Mouse (Mus musculus) forebrain, embryonic 11.5 days (tissue): ENCODE data around the gene Olfr1057. TPM values are rescaled to one million over a fixed set of nuclear protein-coding genes. Genes with fewer than 3 reads are reported as not detected.
A peak's percentile ranks its signal among the peaks of the same experiment; 100 is the strongest.
"Not testable (repeated sequence)": the region's sequence is repeated elsewhere in the genome, so short reads cannot be mapped to it uniquely, and the experiment has no call there.

Experiments
- ATAC-seq: fragments of 200-750 bp; cut with Nextera tagmentation; replicated peaks from 2 replicates; pipeline ENCODE4 v1.8.0; 2017; ENCODE audit warnings: moderate TSS enrichment; ENCODE audit not compliant: low FRiP score
- DNase-seq: peaks from one replicate; pipeline ENCODE4 v3.0.0-alpha.2; 2017; ENCODE audit warnings: low spot score
- H3K27ac ChIP-seq: fragments of 300-500 bp; sonication (generic); 2 replicates; pipeline ENCODE4 v1.5.1; 2014; ENCODE audit warnings: low read depth, low read length
- H3K27me3 ChIP-seq: fragments of 300-500 bp; sonication (generic); 2 replicates; pipeline ENCODE4 v1.6.1; 2014; ENCODE audit warnings: mild to moderate bottlenecking, low read length, mixed read lengths; ENCODE audit not compliant: control insufficient read depth, insufficient read depth
- H3K36me3 ChIP-seq: fragments of 300-500 bp; sonication (generic); 2 replicates; pipeline ENCODE4 v1.6.1; 2014; ENCODE audit warnings: mild to moderate bottlenecking, low read length, moderate library complexity, mixed read lengths; ENCODE audit not compliant: control insufficient read depth, insufficient read depth
- H3K4me1 ChIP-seq: fragments of 300-500 bp; sonication (generic); replicated peaks from 2 replicates; pipeline ENCODE4 v1.6.1; 2014; ENCODE audit warnings: low read length, mixed read lengths; ENCODE audit not compliant: control insufficient read depth, insufficient read depth
- H3K4me2 ChIP-seq: fragments of 300-500 bp; sonication (generic); 2 replicates; pipeline ENCODE4 v1.6.1; 2014; ENCODE audit warnings: low read depth, mild to moderate bottlenecking, low read length, moderate library complexity, mixed read lengths; ENCODE audit not compliant: severe bottlenecking
- H3K4me3 ChIP-seq: fragments of 300-500 bp; sonication (generic); 2 replicates; pipeline ENCODE4 v1.5.1; 2014; ENCODE audit warnings: low read depth, low read length
- H3K9ac ChIP-seq: fragments of 300-500 bp; sonication (generic); 2 replicates; pipeline ENCODE4 v1.6.1; 2014; ENCODE audit warnings: low read length
- H3K9me3 ChIP-seq: fragments of 300-500 bp; sonication (generic); 2 replicates; pipeline ENCODE4 v1.6.1; 2016; ENCODE audit warnings: low read length, mixed read lengths; ENCODE audit not compliant: control insufficient read depth
- WGBS: fragments of 180-500 bp; shearing (Covaris S2); extraction: QIAGEN DNeasy Blood & Tissue Kit; methylation state at CpG from one replicate; pipeline ENCODE4 v1.1.7; 2014; 5-methylcytosine and 5-hydroxymethylcytosine counted together
- polyA plus RNA-seq: library from polyadenylated mRNA; unstranded; fragments of >200 nt; fragmentation: Nextera tagmentation; extraction: Ambion mirVana; gene quantifications from 2 replicates; pipeline ENCODE4 v1.2.1, GENCODE M21; 2014

Olfr1057 gene
- not detected in 2 replicates for polyA plus RNA-seq

DNA sequence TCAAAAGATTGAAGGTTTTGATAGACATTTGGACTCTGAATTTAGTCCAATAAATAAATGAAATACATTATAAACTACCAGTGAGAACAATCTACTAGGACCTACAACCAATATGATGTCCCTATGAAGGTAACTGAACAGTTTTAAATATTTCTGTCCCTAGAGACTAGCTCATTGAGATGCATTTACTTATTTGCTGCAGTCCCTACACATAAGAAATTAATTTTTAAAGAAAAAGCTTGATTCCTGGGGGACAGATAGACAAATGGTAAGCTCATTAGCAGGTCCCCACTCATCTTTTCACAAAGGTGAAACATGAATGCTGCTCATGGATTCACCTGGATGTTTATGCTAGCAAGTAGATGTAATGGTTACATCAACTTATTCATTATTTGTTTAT is at the start of gene Olfr1057:
TSS of gene Olfr1057 (minus strand) at position 101 of the 400 bp plus-strand sequence.
- no peak within 1 kb of the TSS for H3K27ac ChIP-seq
- ATAC-seq: no peak

DNA sequence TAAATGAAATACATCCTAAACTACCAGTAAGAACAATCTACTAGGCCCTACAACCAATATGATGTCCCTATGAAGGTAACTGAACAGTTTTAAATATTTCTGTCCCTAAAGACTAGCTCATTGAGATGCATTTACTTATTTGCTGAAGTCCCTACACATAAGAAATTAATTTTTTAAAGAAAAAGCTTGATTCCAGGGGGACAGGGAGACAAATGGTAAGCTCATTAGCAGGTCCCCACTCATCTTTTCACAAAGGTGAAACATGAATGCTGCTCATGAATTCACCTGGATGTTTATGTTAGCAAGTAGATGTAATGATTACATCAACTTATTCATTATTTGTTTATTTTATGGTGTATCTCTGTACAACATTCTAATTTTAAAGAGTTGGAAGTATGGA is 48.5 kb upstream of the Olfr1057 start, which contains the start of gene Olfr1062:
TSS of gene Olfr1062 (minus strand) at position 101 of the 400 bp plus-strand sequence.
- DNase-seq, H3K27ac ChIP-seq, H3K9ac ChIP-seq, H3K9me3 ChIP-seq, ATAC-seq, H3K4me1 ChIP-seq, H3K4me3 ChIP-seq, H3K4me2 ChIP-seq, H3K36me3 ChIP-seq, H3K27me3 ChIP-seq: not testable (repeated sequence)

More for the DNA sequence above, at the start of gene Olfr1057:
- Histone ChIP-seq H3K9me3 (no peaks in the 10 kb centered on the region), H3K9ac (no peak within 1 kb of the TSS), H3K4me3 (no peak within 1 kb of the TSS), H3K4me2 (no peak within 1 kb of the TSS), H3K4me1 (no peaks in the 10 kb centered on the region), H3K27me3 (no peaks in the 10 kb centered on the region), H3K36me3 (no peaks in the 10 kb centered on the region)
- no peak for DNase-seq

DNA sequence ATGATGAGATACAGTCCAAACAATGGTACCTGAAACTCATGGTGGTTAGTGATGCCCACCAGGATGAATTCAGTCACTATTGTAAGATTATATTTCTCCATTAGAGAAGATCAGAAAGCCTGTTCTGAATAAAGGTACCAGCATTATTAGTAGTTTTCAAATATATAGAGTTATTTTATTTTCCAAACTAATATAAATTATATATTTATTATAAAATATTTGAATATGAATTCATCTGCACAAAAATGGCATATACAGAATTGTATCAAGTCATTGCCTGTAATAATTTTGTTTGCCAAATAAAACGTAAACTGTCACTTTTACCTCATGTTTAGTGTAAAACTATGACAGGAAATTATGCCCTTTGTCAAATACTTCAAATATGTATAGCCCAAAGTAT is 35.8 kb upstream of the Olfr1057 start, which contains the start of gene Olfr1061:
TSS of gene Olfr1061 (minus strand) at position 101 of the 400 bp plus-strand sequence.
- no peak for DNase-seq
- Histone ChIP-seq H3K36me3 (no peaks in the 10 kb centered on the region), H3K4me1 (no peaks in the 10 kb centered on the region), H3K27ac (no peak within 1 kb of the TSS), H3K4me3 (no peak within 1 kb of the TSS), H3K9ac (no peak within 1 kb of the TSS), H3K4me2 (no peak within 1 kb of the TSS), H3K9me3 (no peaks in the 10 kb centered on the region), H3K27me3 (no peaks in the 10 kb centered on the region)
- 88% methylated on average over 1 of the region's 1 CpGs for WGBS
- no peak for ATAC-seq

DNA sequence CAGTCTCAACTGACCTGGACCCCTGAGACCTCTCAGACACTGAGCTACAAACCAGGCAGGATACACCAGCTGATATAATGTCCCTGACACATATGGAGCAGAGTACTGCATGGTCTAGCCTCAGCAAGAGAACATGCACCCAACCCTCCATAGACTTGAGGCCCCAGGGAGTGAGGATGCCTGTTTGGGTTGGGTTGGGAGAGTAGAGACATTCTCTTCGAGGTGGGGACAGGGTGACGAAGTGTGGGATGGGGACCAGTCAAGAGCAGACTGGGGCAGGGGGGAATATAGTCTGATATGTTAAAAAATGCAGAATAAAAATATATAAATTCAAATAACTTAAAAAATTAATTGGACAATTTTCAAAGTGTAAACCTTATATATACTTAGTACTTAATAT is 16.9 kb upstream of the Olfr1057 start:
- Histone ChIP-seq H3K4me3 (no peak overlapping the region), H3K27me3 (no peaks in the 10 kb centered on the region), H3K27ac (no peak overlapping the region), H3K36me3 (no peaks in the 10 kb centered on the region), H3K4me2 (no peak overlapping the region), H3K9ac (no peak overlapping the region), H3K9me3 (no peaks in the 10 kb centered on the region), H3K4me1 (no peaks in the 10 kb centered on the region)
- WGBS: 85% methylated on average over 2 of the region's 2 CpGs
- peak; percentile 51; the same call in 1 of the 2 replicates for ATAC-seq
- no peak for DNase-seq

DNA sequence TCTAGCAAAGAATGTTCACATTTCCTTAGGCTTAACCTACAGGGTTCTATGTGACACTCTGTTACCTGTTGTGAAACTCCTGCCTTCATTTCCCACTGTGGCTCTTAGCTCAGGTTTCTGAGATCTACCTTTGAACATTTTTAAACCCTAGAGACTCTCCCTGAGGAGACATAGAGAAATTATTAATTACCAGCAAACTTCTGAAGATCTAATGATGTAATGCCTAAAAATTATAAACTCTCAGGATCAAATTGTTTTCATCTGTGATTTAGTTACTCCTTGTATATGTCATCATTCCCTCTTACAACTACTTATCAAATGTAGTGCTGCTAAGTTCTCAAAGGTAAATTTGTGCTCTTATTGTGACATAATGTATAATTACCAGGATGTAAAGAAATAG is 10.3 kb upstream of the Olfr1057 start, which contains the start of gene Olfr1058:
TSS of gene Olfr1058 (minus strand) at position 101 of the 400 bp plus-strand sequence.
- not testable (repeated sequence) for H3K36me3 ChIP-seq, H3K4me2 ChIP-seq, H3K27ac ChIP-seq, DNase-seq, H3K9me3 ChIP-seq, H3K9ac ChIP-seq, H3K4me1 ChIP-seq, H3K27me3 ChIP-seq, H3K4me3 ChIP-seq, ATAC-seq

DNA sequence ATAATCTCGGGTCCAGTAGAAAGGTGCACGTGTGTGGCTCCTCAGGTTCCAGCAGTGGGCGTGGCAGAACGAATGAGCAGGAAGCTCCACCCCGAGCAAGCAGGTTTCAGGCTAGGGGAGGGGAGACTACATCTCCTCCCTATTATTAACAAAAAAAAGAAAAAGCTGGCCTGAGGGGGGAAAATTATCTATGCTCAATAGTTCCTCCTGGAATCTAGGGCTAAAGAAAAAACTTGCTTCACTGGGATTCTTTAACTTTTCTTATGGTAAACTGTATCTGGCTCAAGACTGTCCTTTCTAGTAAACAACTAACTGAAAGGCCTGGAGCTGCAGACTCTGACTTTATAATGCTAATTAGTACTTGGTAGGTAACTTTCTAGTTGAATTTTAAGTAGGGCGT is 11.9 kb downstream of the Olfr1057 start:
- H3K4me1 ChIP-seq, H3K27ac ChIP-seq, H3K27me3 ChIP-seq, ATAC-seq, H3K4me2 ChIP-seq, H3K9ac ChIP-seq, H3K36me3 ChIP-seq, H3K9me3 ChIP-seq, H3K4me3 ChIP-seq, DNase-seq: not testable (repeated sequence)
- WGBS: no CpG with 5 or more reads among the region's 6 CpGs

DNA sequence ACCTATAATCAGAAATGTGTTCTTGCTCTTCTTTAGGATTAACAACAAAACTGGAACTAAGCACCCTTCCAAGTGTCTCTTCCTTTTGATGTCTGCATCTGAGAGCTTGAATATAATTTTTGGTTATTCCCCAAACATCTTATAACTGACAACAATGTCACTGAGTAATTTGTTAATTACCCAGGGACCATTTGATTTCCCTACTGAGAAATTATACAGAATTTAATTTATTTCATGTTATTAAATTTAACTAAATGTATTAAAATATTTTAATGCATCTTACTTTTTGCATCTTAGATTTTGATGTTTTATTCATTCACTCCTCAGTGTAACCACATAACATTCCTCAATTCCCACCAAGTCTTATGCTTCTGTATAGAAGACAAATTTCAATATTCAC is 15.8 kb downstream of the Olfr1057 start, which contains the start of gene Olfr1056:
TSS of gene Olfr1056 (minus strand) at position 101 of the 400 bp plus-strand sequence.
- no peak within 1 kb of the TSS for H3K9ac ChIP-seq
- H3K27me3 ChIP-seq: no peaks in the 10 kb centered on the region
- ATAC-seq (no peak), DNase-seq (no peak)
- no peaks in the 10 kb centered on the region for H3K36me3 ChIP-seq
- no peak within 1 kb of the TSS for H3K4me3 ChIP-seq
- H3K4me1 ChIP-seq: no peaks in the 10 kb centered on the region
- no peak within 1 kb of the TSS for H3K27ac ChIP-seq
- no peak within 1 kb of the TSS for H3K4me2 ChIP-seq
- no peaks in the 10 kb centered on the region for H3K9me3 ChIP-seq

DNA sequence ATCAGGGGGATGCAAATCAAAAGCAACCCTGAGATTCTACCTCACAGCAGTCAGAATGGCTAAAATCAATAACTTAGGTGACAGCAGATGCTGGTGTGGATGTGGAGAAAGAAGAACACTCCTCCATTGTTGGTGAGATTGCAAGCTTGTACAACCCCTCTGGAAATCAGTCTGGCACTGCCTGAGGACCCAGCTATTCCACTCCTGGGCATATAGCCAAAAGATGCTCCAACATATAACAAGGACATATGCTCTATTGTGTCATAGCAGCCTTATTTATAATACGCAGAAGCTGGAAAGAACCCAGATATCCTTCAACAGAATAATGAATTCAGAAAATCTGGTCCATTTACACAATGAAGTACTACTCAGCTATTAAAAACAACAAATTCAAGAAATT is 26.4 kb downstream of the Olfr1057 start:
- DNase-seq, H3K36me3 ChIP-seq, ATAC-seq, H3K9me3 ChIP-seq, H3K27ac ChIP-seq, H3K27me3 ChIP-seq, H3K4me2 ChIP-seq, H3K9ac ChIP-seq, H3K4me1 ChIP-seq, H3K4me3 ChIP-seq: not testable (repeated sequence)
- WGBS: 92% methylated on average over 1 of the region's 1 CpGs

DNA sequence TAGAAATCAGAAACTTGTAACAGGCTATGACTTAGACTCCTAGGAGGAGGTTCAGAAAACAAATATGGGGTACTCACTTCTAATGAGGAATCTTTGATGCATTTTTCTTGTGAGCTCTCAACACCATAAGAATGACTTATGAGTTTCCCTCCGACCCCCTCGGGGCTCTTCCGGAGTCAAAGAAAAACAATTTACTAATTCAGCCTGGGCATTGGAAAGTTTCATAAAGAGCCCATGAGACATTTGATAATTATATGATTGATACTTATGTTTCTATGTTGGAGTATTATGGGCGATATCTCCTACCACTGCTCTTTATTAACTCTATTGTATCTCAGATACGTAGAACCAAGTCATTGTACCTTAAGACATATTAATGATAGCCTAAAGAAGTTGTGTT is 28.0 kb downstream of the Olfr1057 start, which contains the start of gene Olfr1055:
TSS of gene Olfr1055 (minus strand) at position 101 of the 400 bp plus-strand sequence.
- H3K4me2 ChIP-seq: no peak within 1 kb of the TSS
- no peak within 1 kb of the TSS for H3K9ac ChIP-seq
- H3K4me1 ChIP-seq: no peaks in the 10 kb centered on the region
- 97% methylated on average over 5 of the region's 5 CpGs for WGBS
- no peaks in the 10 kb centered on the region for H3K9me3 ChIP-seq
- DNase-seq (no peak), ATAC-seq (no peak)
- no peak within 1 kb of the TSS for H3K27ac ChIP-seq
- no peaks in the 10 kb centered on the region for H3K27me3 ChIP-seq
- H3K36me3 ChIP-seq: no peaks in the 10 kb centered on the region
- no peak within 1 kb of the TSS for H3K4me3 ChIP-seq
